Mouse (Mus musculus): ENCODE data around the gene Rorc. TPM values are rescaled to one million over a fixed set of nuclear protein-coding genes. Genes with fewer than 3 reads are reported as not detected.

The Rorc gene
- polyA plus RNA-seq, 1 experiment = 22.8 TPM

DNA sequence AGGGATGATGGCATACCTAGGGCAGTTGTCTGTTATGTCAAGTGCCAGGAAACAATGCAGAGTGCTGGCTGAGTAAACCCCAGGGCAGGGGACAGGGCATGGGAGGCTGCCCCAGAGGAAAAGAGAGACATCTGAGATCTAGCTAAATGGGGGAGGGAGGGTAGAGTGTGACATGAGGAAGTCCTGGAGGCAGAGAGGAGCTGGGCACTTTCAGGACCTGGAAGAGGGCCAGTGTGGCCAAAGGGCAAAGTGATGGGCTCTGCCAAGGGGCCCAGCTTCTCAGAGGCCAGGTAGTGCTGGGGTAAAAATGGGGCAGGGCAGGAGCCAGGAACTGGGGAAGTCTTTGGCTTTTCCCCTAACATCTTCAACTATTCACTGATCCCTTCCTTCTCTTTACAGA lies 2.0 kb downstream of the Rorc start:
- DNase-seq (ENCODE audit: low read depth, low spot score) = no peak

DNA sequence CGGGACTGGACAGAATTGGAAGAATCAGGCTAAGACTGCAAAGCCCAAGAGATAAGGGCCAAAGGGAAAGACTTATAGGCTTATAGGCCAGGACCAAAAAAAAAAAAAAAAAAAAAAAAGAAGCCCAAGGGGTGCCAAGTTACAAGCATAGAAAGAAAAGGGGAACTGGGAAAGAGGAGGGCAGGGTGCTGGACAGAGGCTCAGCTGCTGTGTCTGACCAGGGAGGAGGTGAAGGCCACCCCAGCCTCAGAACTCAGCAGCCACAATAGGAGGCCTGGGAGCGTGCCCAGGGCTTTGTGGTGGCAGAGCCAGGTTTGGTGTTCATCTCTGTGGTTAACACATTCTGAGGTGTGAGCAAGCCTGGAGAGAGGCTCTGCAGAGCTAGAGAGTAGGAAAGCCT lies 2.6 kb downstream of the Rorc start:
- WGBS = 57% methylated on average over 2 of the region's 2 CpGs
- DNase-seq (ENCODE audit: low read depth, low spot score) = no peak

DNA sequence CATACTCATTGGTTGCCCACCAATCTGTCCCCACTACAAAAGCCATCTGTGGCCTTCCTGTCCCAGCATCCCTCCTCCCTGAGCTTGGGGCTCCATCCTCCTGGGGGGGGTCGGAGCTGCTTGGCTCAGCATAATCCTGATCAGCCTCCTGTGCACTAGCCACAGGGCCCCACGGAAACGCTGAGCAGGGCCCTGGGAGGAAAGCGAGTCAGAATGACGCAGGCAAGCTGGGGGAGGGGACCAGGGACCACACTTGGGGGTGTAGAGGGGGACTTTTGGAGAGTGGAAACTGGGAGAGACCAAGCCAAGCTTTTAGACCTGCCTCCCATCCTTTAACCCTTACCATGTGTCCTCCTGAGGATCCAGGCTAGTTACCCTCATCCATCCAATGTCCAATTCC lies 3.3 kb downstream of the Rorc start:
- WGBS = 76% methylated on average over 5 of the region's 5 CpGs
- DNase-seq (ENCODE audit: low read depth, low spot score) = no peak

DNA sequence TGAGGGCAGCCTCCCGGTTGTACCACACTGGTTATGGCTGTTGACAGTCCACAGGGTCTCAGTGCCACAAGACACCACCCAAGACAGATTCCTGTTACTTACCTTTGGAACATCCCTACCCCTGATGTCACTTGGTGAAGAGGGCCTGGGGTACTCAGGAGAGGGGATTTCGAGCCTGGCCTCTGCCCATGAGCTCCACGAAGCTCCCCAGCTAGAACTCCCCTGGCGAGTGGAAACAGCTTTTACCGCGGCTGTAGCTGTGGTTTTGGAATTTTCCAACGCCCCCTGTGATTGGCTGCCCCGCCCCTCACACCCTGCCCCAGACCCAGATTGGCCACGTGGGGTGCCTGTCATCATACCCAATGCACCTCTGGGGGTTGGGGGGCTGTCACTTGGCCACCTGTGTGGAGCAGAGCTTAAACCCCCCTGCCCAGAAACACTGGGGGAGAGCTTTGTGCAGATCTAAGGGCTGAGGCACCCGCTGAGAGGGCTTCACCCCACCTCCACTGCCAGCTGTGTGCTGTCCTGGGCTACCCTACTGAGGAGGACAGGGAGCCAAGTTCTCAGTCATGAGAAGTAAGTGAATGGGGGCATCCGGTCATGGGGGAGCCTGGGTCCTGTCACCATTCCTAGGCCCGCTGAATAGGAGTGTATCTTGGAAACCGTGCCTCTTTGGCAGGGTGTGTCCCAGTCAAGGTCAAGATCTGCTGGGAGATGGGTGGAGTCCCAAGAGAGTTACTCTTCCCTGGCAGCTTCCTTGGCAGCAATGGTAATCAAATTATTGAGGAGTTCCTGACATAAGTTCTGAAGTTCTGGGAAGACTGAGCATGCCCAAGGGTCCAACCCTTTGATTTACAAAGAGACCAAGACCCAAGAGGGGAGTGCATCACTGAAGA lies 4.7 kb downstream of the Rorc start:
- WGBS = 28% methylated on average over 13 of the region's 13 CpGs
- DNase-seq (ENCODE audit: low read depth, low spot score) = no peak

DNA sequence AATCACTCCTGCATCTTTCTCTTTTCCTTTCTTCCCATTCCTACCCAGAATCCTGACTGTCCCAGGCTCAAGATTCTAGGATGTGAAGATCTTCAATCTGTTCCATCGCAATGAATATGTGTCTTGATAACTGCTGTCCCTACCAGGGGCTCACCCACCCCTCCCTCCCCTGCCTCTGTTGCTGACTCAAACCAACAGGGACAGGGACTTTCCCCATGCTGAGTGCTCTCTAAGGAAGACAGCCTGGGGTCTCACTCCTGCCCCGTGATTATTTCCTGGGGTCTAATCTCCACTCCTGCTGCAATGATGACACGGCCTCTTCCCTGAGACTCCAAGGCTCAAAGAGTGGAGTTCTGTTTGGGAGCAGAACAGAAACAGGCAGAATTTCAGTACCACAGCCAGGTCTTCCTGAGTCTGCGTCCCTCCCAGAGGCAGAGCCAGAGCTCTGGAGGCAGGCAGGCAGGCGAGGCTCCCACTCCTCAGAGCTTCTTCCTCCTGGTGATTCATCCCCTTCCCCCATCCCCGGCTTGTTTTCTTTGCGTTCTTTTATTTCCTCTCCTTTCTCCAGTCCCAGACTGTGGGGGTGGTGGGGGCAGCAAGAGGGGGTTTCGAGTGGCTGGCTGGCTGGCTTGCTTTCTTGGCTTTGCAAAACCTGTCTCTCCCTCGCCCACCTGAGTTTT lies 7.4 kb downstream of the Rorc start:
- WGBS = 51% methylated on average over 9 of the region's 9 CpGs
- no peak for DNase-seq (ENCODE audit: low read depth, low spot score)

DNA sequence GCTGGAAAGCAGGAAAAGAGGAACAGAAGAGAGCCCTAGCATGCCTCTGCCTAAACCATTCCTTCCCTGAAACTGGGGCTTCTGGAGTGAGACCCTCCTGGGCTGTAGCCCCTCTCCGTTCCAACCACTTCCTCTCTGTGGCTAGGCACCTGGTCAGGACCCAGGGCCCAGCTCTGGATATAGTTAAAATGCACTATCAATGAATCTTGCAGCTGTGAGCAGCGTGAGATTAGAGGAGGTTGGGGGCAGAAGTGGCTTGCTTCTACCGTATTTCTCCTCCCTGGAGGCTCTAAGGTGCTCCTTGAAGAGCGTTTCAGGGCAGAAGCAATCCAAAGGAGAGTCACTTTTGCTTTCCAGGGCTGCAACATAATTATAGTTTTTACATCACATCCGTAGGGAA lies 9.7 kb downstream of the Rorc start:
- DNase-seq (ENCODE audit: low read depth, low spot score) = no peak
- 77% methylated on average over 5 of the region's 5 CpGs for WGBS

DNA sequence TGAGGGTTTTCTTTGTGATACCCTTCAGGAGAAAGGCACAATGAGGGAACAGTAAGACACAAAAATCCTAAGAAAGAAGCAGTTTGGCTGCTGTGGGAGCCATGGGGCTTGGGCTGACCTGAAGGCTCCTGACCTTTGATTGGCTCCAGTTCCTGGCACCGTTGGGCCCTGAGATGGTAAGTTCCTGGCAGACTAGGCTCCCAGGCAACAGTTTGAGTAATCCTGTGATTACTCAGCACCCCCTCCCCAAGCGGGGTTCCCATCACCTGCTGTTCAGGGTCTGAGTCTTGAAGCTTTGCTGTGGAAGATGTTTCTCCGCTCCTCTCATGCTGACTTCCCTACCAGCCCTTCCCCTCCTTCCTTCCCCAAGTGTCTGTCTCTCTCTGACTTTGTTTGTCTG lies 10.9 kb downstream of the Rorc start:
- no peak for DNase-seq (ENCODE audit: low read depth, low spot score)
- WGBS = 64% methylated on average over 3 of the region's 3 CpGs

DNA sequence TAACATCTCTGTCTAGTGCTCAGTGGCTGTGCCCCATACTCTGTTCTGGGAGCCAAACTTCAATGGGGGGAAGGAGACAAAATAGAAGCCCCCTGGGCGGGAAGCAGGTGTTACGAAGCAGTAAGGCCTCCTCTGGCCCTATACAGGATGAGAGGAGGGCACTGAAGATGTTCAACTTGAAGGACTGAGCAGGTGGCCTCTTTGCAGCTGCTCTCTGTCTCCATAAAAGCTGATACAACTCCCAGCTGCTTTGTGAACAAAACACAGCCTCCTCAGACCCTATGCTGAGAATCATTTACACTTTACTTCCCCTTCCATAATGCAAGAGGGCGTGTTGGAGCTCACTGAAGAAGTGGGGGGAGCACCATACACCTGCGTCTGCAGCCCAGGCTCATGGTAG lies 14.1 kb downstream of the Rorc start:
- 67% methylated on average over 4 of the region's 4 CpGs for WGBS
- DNase-seq (ENCODE audit: low read depth, low spot score) = no peak

DNA sequence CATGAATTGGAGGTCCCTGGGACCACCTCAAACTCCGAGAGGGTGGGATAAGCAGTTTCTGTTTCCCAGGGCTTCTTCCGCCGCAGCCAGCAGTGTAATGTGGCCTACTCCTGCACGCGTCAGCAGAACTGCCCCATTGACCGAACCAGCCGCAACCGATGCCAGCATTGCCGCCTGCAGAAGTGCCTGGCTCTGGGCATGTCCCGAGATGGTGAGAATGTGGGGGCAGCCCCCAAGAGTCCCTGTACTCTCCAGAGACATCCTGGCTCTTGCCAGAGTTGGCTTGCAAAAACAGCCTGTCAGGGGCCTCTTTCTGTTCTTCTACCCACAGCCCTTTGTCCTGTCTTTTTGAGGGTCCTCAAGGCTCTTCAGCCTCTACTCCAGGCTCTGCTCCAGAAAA lies 14.8 kb downstream of the Rorc start:
- 86% methylated on average over 10 of the region's 10 CpGs for WGBS

DNA sequence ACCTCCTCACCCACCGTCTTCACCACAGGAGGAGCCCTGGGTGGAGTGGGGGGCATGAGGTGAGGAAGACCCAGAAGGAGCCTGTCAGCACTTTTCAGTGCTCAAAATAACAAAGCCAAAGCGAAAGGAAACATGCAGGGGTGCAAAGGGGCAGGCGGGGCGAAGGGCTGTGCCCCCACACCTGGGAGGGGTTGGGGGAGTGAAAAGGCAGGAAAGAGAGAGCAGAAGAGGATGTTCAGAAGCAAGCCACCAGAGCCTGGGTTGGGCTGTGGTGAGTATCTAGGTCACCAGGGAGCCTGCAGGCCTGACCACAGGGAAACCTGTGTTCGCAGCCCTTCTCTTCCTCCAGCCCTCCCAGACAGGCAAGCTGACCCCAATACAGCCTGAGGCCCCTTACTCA lies 15.5 kb downstream of the Rorc start:
- WGBS = 81% methylated on average over 5 of the region's 5 CpGs
- DNase-seq (ENCODE audit: low read depth, low spot score) = no peak

More for the DNA sequence above, 14.8 kb downstream of the Rorc start:
- no peak for DNase-seq (ENCODE audit: low read depth, low spot score)

DNA sequence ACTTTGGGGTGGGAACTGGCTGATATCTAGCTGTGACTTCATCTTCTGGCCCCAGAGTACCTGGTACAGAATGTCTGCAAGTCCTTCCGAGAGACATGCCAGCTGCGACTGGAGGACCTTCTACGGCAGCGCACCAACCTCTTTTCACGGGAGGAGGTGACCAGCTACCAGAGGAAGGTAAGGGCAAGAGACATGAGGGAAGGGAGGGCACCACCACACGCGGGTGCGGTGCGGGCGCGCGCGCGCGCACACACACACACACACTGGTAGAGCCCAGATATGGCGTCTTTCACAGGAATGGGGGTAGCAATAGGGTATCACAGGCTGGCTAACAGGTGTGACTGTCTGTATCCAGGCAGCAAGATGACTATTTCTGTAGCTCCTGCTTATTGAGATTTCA lies 16.8 kb downstream of the Rorc start:
- WGBS = 95% methylated on average over 16 of the region's 16 CpGs
- DNase-seq (ENCODE audit: low read depth, low spot score) = no peak

DNA sequence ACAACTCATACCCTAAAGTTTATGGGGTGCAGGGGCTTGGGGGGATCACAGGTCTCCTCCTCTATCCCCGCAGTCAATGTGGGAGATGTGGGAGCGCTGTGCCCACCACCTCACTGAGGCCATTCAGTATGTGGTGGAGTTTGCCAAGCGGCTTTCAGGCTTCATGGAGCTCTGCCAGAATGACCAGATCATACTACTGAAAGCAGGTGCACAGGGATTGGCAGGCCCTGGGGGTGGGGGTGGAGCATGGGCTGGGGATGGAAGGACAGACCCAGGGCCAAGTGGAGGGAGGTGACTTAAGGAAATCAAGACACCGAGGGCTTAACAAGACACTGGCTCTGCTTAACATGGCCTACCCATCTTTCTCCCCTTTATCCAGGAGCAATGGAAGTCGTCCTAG lies 18.4 kb downstream of the Rorc start:
- no peak for DNase-seq (ENCODE audit: low read depth, low spot score)
- 84% methylated on average over 5 of the region's 5 CpGs for WGBS

DNA sequence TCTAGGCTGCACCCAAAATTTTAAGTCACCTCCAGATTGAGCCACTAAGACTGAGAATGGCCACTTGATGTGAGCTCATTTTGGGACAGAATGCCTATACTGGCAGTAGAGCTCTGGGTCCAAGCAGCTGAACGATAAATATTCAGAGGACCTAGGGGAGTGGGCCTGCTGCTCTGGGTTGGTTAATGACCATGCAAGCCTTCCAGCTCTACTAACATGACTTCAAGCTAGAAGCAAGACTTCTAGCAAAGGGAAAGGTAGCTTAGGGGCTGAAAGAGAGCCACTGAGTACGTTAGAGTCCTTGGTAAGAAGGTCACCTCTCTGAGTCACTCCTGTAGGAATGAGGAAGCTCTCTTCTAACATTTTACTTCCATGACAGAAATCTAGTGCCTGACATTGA lies 19.5 kb downstream of the Rorc start:
- WGBS = 77% methylated on average over 2 of the region's 2 CpGs

DNA sequence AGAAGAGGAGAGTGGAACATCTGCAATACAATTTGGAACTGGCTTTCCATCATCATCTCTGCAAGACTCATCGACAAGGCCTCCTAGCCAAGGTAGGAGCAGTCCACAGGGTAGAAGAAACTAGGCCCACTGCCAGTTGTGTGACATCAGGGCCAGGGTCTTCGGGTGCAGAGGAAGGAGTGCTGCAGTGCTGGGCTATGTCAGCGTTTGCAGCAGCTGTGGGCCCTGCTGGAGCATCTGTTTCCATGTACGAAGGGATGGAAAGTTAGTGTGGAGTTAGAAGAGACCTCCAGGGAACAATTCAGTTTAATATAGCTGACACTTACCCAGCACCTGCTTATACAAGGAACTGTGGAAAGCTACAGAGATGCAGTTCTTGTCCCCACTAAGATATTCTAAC lies 20.5 kb downstream of the Rorc start:
- DNase-seq (ENCODE audit: low read depth, low spot score) = no peak
- 75% methylated on average over 4 of the region's 4 CpGs for WGBS

More for the DNA sequence above, 19.5 kb downstream of the Rorc start:
- no peak for DNase-seq (ENCODE audit: low read depth, low spot score)

DNA sequence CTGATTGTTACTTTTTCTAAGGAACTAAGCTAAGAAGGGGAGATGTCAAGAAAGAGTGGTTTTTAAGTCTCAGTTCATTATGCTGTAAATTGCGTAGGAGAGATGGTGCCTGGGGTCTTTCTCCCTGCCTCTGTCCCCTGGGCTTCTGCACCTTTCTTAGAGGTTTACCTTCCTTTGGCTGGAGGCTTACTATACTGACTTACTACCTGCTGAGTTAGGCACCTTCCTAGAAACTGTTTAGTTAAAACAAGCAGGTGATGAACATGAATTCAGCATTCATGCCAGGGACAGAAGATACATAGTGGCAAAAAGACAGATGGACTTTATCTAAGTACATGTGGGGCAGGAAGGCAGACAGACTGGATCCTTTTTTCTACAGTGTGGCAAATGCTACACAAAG lies 23.7 kb downstream of the Rorc start:
- no peak for DNase-seq (ENCODE audit: low read depth, low spot score)
- 73% methylated on average over 1 of the region's 1 CpGs for WGBS

DNA sequence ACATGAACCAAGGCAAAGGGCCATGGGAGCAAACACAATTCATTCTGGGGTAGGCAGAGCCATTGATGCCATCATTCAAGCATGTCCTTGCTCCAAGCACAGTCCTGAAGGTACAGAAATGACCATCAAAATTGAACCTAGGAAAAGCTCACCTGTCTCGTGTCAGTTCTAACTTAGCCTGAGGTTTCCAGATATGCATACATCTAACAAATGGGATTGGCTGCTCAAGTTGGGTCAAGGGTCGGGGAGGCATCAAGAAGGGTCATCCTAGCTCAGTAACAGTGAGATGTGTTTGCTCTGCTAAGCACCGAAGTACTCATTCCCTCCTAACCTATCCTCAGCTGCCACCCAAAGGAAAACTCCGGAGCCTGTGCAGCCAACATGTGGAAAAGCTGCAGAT lies 24.3 kb downstream of the Rorc start:
- DNase-seq (ENCODE audit: low read depth, low spot score) = no peak
- 80% methylated on average over 4 of the region's 4 CpGs for WGBS

DNA sequence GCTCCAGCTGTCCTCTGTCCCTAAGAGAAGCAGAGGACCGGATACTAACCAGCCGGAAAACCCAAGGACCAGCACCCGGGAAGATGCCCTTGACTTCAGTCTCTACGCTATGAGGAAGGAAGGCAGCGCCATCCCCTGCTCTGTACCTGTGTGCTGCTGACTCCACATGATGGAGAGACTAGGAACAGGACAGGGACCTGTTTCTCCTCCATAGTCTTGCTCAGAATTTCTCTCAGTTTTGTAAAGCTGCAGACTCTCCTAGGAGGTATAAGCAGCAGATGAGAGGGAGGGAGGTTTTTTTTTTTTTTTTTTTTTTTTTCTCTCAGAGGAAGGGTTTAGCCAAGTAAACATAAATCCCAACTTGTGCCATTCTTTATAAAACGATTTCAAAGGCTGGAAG lies 25.6 kb downstream of the Rorc start, which contains the start of gene Lingo4:
TSS of gene Lingo4 (plus strand) at position 301 of the 400 bp plus-strand sequence.
- no peak for DNase-seq (ENCODE audit: low read depth, low spot score)
- 72% methylated on average over 6 of the region's 6 CpGs for WGBS

DNA sequence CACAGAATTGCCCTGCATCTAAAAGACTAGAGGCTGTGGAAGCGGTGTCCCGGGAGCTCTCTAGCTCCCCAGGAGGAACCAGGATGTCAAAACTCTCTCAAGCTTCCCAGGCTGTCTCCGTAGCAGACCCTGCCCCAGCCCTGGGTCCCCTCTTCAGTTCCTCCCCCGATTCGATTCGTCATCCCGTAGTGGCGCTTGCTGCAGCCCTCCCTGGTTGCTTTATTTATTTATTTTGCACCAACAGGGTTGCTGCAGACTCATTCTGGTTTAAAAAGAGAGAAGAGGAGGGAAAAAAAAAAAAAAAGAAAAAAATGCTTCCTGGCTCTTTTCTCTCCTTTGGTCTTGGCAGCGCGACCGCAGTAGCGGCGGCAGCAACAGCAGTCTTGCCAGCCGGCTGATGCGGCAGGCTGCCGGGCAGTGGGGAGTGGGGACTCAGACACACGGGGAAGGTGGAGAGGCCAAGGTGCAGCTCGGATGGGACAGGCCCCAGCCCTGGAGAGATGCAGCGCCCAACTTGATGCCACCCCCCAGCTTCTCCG lies 26.4 kb downstream of the Rorc start:
- WGBS = 6% methylated on average over 20 of the region's 20 CpGs
- no peak for DNase-seq (ENCODE audit: low read depth, low spot score)

DNA sequence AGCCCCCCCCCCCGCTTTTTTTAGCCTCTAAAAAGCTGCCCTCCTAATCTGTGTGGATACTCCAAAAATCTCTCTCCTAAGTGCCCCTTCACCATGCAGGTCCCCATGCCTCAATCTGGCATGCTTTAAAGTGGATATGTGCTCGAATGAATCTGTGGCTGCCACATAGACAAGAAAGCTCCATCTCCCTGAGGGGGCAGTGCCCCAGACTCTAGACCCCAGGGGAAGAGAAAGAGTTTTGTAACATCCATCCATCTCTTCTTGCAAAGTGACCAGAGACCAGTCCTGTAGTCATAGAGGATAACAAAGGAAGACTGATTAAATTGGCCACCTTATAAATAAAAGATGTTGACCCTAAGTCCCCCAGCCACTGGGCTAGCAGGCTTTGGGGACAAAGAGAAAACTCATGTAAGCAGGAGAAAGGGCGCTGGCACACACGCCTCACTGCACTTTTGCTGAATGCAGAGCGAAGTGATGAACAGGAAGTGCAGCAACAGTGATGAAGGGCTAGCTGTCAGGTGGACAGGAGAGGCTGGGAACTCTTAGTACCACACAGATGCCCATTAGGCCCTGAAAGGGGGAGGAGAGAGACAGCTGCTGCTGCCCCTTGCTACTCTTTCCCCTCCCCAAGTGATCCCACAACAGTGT lies 27.2 kb downstream of the Rorc start:
- WGBS = 47% methylated on average over 5 of the region's 5 CpGs
- no peak for DNase-seq (ENCODE audit: low read depth, low spot score)

DNA sequence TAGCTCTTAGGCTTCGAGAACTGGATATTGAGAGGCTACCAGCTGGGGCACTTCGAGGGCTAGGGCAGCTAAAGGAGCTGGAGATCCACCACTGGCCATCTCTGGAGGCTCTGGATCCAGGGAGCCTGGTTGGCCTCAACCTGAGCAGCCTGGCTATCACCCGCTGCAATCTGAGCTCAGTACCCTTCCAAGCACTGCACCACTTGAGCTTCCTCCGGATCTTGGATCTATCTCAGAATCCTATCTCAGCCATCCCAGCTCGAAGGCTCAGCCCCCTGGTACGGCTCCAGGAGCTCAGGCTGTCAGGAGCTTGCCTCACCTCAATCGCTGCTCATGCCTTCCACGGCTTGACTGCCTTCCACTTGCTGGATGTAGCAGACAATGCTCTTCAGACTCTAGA lies 29.9 kb downstream of the Rorc start:
- 68% methylated on average over 8 of the region's 8 CpGs for WGBS
- no peak for DNase-seq (ENCODE audit: low read depth, low spot score)

Data from large intestine, adult 2 months (tissue).